Mouse (Mus musculus): ENCODE data around the gene Eif2b1.

Gene Eif2b1

DNA sequence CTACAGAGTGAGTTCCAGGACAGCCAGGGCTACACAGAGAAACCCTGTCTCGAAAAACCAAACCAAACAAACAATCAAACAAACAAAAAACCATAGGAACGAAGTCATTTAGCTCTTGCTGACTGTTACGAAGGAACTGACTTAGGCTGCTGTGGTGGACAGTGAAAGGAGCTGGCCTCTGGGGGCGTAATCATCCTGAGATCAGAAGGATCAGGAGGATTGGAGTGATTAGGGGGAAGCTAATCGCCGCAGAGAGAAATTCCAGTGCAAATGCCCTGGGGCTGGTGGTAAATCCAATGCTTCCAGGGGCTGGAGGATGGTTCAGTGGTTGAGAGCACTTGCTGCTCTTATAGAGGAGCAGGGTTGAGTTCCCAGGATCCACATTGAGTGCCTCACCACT is 25.3 kb downstream of the Eif2b1 start:
- TF ChIP-seq GATA4 (IDR thresholded peaks at IDR 0.05; ENCODE audit: insufficient replicate concordance, low read length) = no peak

DNA sequence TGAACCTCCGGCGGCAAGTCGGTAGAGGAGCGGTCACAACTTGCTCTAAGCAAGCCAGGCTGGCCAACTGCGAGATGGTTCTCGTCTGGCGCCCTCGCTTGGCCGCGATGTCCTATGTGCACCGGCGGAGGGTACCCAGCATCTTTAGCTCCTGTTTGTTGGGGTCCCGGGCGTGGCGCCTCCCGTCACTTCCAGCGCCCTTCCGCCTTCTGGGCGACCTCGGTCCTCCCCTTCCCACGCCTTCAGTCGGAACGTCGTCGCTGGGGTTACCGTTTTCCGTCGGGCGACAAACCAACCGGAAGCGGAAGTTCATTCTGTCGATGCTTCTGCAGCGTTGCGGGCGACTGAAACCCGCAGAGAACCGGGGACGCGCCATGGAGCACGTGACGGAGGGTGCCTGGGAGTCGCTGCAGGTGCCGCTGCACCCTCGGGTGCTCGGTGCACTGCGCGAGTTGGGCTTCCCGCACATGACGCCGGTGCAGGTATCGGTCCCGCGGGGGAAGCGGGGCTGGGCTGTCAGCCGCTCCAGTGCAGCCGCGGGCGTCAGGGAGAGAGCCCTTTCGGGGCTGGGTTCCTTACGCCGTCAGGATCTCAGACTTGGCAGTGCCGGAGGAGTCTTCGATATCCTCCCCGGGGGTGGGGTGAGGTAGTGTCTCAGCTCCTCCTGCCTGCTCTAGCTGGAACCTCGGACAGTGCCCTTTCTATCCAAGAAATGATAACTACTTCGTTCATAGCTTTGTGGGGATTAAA is 26.2 kb downstream of the Eif2b1 start, which contains the start of gene Ddx55:
Gene Ddx55 (plus strand): TSS at position 307 of the 750 bp plus-strand sequence.
- no peak for TF ChIP-seq GATA4 (IDR thresholded peaks at IDR 0.05; ENCODE audit: insufficient replicate concordance, low read length)

DNA sequence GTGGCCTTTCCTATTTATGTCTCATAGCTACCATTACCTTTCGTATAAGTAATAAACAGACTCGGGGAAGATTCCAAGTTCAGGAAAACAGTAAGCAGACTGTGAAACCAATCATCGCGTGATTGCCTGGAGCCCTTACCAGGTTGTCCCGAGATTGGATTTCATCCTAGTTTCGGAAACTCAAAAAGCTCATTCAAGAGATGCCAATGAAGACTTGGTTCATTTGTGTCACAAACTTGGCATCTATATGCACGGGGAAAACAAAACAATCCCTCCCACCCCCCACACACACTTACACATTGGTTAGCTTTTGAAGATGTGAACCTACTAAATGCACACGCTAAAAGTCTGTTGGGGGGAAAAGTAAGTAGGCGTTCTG is 26.8 kb downstream of the Eif2b1 start:
- TF ChIP-seq GATA4 (IDR thresholded peaks at IDR 0.05; ENCODE audit: insufficient replicate concordance, low read length) = no peak

DNA sequence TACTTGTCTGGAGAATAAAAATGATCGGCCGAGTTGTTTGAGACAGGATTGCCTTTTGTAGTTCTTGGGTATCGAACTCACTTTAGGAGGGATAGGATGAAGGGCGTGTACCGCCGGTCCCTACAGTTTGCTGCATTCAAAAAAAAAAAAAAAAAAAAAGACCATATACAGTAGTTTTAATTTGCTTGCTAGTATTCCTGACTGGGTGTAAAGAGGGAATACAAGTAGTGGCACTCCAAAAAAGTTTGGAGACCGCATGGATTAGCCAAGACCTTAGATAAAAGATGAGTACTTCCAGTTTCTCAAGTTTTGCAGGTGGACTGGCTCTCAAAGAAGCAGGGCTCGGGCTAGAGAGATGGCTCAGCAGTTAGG is 37.3 kb downstream of the Eif2b1 start:
- no peak for TF ChIP-seq GATA4 (IDR thresholded peaks at IDR 0.05; ENCODE audit: insufficient replicate concordance, low read length)

DNA sequence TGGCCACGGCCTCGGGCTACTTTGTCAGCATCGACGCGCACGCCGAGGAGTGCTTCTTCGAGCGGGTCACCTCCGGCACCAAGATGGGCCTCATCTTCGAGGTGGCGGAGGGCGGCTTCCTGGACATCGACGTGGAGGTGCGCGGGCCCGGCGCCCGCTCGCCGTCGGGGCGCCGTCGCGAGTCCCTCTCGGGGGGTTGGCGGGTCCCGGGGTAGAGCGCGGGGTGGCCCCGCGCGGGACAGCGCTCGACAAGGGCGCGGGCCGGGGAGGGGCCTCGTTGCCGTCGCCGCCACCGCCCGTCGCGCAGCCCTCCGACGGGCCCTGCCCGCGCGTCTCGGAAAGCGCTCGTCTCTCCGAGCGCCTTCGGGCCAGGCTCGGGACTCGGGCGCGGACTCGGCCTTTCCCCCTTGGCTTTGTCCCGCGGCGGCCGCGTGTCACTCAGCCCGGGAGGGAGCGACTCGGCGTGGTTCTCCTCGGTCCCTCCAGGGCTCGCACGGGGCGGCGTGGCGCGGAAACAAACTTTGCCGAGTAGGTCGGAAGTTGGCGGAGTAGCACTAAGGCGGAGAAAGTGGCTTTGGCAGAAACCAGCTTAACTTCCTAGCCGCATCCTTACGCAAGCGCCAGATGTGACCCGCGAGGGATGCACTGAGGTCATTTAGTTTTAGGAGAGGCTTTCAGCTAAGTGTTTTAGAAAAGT is 37.9 kb downstream of the Eif2b1 start:
- no peak for TF ChIP-seq GATA4 (IDR thresholded peaks at IDR 0.05; ENCODE audit: insufficient replicate concordance, low read length)

DNA sequence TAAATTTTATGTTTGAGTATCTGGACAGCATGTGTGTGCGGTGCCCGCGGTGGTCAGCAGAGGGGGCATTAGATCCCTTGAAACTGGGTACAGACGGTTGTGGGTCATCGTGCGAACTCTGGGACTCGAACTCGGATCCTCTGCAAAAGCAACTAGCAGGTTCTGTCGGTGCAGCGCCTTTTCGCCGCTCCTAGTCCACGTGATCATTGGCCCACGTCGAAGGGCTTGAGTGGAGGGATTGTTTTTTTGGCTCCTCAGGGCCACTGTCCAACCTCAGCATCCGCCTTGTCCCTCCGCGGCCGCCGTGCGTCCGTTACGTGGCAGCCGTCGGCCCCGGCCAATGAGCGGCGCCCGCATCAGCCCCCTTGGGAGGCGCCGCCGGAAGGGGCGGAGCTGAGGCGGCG is 38.5 kb downstream of the Eif2b1 start, which contains the start of gene Tmed2:
Gene Tmed2 (plus strand): TSS at position 313 of the 404 bp plus-strand sequence.
- TF ChIP-seq GATA4 (IDR thresholded peaks at IDR 0.05; ENCODE audit: insufficient replicate concordance, low read length) = no peak; the same call in 1 of the 2 replicates

DNA sequence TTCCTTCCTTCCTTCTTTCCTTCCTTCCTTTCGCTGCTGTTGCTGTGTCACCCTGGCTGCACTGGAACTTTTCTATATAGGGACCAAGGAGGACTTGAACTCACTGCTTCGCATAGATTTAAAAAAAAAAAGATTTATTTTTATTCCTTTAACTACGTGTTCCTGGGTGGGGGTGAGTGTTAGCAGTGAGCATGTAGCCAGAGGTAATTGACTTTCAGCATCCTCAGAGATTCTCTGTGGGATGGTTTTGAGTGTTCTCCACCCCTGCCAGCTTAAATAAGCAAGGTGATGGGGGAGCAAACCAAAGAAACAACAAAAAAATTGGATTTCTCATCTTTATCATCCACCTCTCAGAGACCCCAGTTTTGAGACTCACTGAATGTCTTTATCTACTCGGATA is 39.0 kb downstream of the Eif2b1 start:
- TF ChIP-seq GATA4 (IDR thresholded peaks at IDR 0.05; ENCODE audit: insufficient replicate concordance, low read length) = no peak

DNA sequence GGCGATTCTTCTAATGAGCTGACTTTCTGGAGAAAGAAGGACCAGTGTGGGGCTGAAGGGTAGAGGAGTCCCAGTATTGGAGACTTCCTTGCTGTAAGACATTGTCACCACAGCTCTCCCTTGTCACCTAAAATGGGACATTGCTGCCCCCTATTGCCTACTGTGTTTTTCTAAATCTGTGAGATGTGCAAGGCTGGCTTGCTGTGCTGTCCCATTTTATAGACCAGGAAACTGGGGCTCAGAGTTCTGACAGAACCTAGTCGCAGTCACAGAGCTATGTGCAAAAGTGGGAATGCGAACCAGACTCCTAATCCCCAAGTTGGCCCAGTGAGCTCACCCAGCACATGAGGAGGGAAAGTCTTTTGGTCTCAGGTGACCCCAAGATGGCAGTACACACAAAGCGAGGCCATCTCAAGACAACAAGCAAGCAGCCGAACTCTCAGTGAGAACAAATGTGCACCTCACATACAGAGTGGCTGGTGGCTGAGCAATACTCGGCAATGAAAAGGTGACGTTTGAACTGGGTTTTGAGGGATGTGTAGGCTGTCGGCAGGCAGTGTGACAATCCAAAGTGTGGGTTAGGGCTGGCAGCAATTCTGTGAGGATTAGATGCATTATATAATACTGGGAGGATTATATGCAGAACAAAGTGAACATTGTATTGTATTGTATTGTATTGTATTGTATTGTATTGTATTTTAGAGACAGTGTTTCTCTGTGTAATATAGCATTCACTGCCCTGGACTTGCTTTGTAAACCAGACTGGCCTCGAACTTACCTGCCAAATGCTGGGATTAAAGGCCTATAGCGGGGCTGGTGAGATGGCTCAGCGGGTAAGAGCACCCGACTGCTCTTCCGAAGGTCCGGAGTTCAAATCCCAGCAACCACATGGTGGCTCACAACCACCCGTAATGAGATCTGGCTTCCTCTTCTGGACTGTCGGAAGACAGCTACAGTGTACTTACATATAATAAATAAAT is 39.8 kb downstream of the Eif2b1 start:
- TF ChIP-seq GATA4 (IDR thresholded peaks at IDR 0.05; ENCODE audit: insufficient replicate concordance, low read length) = no peak

DNA sequence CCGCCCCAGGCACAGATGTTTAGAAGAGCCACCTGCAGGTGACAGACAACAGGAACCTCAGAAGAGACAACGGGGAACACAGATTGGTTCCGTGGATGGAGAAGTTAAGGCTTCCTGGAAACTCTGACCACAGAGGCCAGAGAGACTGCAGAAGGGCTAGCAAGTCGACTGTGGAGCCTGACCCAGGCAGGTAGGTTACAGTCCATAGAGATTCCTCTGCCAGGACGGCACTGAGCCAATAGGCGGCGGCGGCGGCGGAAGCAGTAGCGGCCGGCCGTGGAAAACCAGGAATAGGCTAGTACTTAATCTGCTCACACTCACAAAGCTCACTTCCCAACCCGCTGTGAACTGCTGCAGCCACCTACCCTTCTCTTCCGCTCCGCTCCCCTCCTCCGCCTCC is 42.2 kb downstream of the Eif2b1 start:
- TF ChIP-seq GATA4 (IDR thresholded peaks at IDR 0.05; ENCODE audit: insufficient replicate concordance, low read length) = peak; percentile 20; the same call in 1 of the 2 replicates

DNA sequence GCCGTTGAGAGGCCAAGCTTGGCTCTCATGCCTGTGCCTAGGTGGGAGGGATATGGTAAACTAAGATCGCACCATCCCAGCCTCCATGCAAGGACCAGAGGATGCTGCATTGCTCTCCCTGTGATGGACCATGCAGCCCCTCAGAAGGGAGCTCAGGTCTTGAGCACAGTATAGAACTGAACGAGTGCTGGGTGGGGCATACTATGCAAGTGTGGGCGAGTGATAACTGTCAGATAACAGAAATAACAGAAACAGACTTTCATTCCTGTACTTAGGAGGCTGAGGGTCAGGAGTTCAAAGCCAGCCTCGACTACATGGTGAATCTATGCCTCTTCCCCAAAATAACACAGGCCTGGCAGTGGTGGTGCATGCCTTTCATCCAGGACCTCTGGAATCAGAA is 43.9 kb downstream of the Eif2b1 start:
- TF ChIP-seq GATA4 (IDR thresholded peaks at IDR 0.05; ENCODE audit: insufficient replicate concordance, low read length) = no peak

DNA sequence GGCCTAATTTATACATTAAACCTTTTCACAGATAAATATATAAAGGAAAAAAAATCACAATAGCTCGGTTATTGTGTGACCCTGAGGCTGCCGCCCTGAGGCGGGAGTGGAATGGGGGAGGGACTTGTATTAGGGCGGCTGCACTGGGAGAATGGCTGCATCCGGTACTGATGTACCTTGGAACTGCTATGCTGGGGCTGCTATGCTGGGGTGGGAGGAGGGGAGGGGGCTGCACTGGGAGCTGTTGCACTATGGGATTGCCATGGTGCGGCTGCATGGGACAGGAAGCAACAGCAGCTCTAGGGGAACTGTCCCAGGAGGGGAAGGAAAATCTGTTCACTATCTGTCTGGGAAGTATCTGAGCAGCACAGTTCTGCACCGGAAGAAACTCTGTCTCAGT is 46.5 kb downstream of the Eif2b1 start:
- TF ChIP-seq GATA4 (IDR thresholded peaks at IDR 0.05; ENCODE audit: insufficient replicate concordance, low read length) = no peak

DNA sequence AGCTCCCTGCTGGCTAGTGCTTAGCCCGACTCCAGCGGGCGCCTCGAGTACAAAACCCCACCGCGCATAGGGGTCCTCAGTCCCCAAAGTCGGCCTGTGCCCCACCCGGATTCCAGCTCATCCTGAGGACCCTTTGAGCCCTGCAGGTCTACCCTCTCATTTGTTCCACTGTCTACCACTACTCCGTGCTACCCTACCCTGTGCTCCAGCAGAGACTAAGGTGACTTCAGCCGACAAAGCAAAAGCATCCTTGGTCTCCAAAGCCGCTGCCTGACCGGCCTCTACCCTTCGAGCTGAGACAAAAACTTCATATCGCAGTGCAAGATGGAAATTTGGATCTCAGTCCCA is 47.4 kb downstream of the Eif2b1 start:
- TF ChIP-seq GATA4 (IDR thresholded peaks at IDR 0.05; ENCODE audit: insufficient replicate concordance, low read length) = no peak

DNA sequence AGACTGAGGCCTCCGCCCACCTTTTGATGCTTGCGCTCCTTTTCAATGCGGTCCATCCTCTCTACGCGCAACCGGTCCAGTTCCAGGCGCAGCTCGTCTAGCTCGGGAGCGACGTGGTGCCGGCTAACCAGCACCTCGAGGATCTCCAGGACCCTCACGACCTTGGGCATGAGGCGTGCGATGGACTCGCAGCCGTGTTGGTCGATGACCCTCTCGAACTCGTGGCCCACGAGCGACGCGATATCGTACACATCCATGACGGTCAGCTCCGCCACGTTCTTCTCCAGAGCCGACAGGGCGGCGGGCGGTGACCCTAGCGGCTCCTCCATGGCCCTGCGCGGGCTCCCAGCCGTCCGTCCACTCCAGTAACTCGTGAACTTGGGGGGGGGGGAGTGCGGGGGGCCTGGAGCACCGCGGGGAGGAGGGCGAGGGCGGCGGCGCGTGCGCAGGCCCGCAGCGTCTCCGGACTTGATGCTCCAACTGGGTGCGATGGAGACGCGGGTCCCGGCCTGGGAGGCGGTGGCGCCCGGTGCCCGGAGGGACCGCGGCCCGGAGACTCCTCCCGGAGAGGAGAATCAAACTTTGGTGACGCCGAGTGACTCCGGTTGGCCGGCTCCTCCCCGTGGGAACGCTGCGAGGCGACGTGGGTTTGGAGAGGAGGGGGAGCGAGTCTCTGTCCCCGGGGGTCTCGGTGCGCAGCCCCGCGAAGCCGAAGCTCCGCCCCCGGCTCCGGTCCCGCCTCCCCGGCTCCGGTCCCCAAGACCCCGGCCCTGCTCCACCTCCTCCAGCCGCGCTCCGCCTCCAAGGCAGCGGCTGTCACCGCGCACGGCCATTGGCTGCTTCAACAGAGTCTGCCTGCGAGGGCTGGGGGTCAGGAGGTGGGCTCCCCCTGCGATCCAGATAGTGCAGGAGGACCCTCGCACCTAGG is 48.0 kb downstream of the Eif2b1 start, which contains the start of gene Rilpl1:
Gene Rilpl1 (minus strand): TSS at position 737 of the 928 bp plus-strand sequence.
- no peak for TF ChIP-seq GATA4 (IDR thresholded peaks at IDR 0.05; ENCODE audit: insufficient replicate concordance, low read length)

DNA sequence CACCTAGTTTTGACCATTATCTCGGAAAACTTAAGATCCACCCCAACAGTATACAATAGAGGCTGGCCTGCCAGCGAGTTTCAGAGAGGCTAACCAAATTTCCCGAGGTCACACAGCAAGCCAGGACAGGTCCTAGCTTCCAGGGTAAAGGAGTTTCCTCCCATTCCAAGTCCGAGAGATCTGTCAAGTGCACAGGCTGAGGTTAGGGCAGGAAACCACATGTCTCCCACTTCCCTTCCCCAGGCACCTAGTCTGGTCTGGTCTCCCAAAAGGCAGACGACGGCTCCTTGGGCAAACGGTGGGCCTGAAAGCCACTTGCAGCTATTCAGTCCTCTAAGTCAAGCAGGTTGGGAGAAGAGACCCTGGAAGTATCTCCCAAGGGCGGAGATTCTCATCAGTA is 49.2 kb downstream of the Eif2b1 start:
- TF ChIP-seq GATA4 (IDR thresholded peaks at IDR 0.05; ENCODE audit: insufficient replicate concordance, low read length) = no peak

Data from liver, adult (tissue).